Mouse (Mus musculus) liver, embryonic 14.5 days (tissue): ENCODE measurements around the gene Usp36. TPM values are rescaled to one million over a fixed set of nuclear protein-coding genes. Genes with fewer than 3 reads are reported as not detected.

Experiments
- ATAC-seq: fragments of 200-750 bp; cut with Nextera tagmentation; 2 replicates; pipeline ENCODE4 v1.8.0; 2017; ENCODE audit warnings: moderate number of reproducible peaks, mild to moderate bottlenecking, moderate library complexity; ENCODE audit not compliant: insufficient read depth
- DNase-seq, 3 experiments: peaks; one replicate each; pipeline ENCODE4 v3.0.0-alpha.2; 2012 to 2013; ENCODE audit warnings: low read depth in 3 of 3, low spot score in 3 of 3
- H3K27ac ChIP-seq: fragments of 300-500 bp; sonication (generic); 2 replicates; pipeline ENCODE4 v1.5.1; 2014; ENCODE audit warnings: moderate library complexity, mild to moderate bottlenecking, control low read depth, inconsistent platforms
- H3K27me3 ChIP-seq: fragments of 300-500 bp; sonication (generic); 2 replicates; pipeline ENCODE4 v1.6.1; 2014; ENCODE audit warnings: mild to moderate bottlenecking, low read length, moderate library complexity; ENCODE audit not compliant: control insufficient read depth, insufficient read depth
- H3K36me3 ChIP-seq: fragments of 300-500 bp; sonication (generic); replicated peaks from 2 replicates; pipeline ENCODE4 v1.6.1; 2014; ENCODE audit warnings: low read depth; ENCODE audit not compliant: control insufficient read depth, insufficient read depth
- H3K4me1 ChIP-seq, 2 experiments: fragments of 200-500 bp in 1 of 2; fragments of 300-500 bp in 1 of 2; sonication (generic) in 1 of 2; replicated peaks; 2 replicates each; pipeline ENCODE4 v1.6.1; 2012 to 2014; ENCODE audit warnings: antibody characterized with exemption in 1 of 2, inconsistent platforms in 1 of 2, low read length in 1 of 2; ENCODE audit not compliant: control insufficient read depth in 2 of 2, insufficient read depth in 2 of 2
- H3K4me2 ChIP-seq: fragments of 300-500 bp; sonication (generic); 2 replicates; pipeline ENCODE4 v1.6.1; 2014; ENCODE audit warnings: low read depth, mild to moderate bottlenecking, control low read depth, moderate library complexity
- H3K4me3 ChIP-seq, 2 experiments: fragments of 200-500 bp in 1 of 2; fragments of 300-500 bp in 1 of 2; sonication (generic) in 1 of 2; 2 replicates each; pipeline ENCODE4 v1.5.1; 2012 to 2014; ENCODE audit warnings: low read depth in 2 of 2, low read length in 2 of 2, mild to moderate bottlenecking in 2 of 2, control low read depth in 1 of 2, inconsistent platforms in 1 of 2, moderate library complexity in 1 of 2; ENCODE audit not compliant: insufficient read depth in 1 of 2
- H3K9ac ChIP-seq: fragments of 300-500 bp; sonication (generic); replicated peaks from 2 replicates; pipeline ENCODE4 v1.6.1; 2014; ENCODE audit warnings: mild to moderate bottlenecking, control low read depth, moderate library complexity
- H3K9me3 ChIP-seq: fragments of 300-500 bp; sonication (generic); 2 replicates; pipeline ENCODE4 v1.6.1; 2016; ENCODE audit warnings: low read length, mixed read lengths; ENCODE audit not compliant: control insufficient read depth
- CTCF ChIP-seq: IDR thresholded peaks from 2 replicates; pipeline ENCODE4 v1.5.1; 2016; ENCODE audit warnings: antibody characterized with exemption, low read depth, control low read depth
- EP300 ChIP-seq: IDR thresholded peaks from 2 replicates; pipeline ENCODE4 v1.6.1; 2016; ENCODE audit warnings: antibody characterized with exemption, low read depth
- WGBS: fragments of 180-500 bp; shearing (Covaris S2); extraction: QIAGEN DNeasy Blood & Tissue Kit; methylation state at CpG from one replicate; pipeline ENCODE4 v1.1.7; 2014; ENCODE audit not compliant: insufficient replicate concordance; 5-methylcytosine and 5-hydroxymethylcytosine counted together
- polyA plus RNA-seq, 2 experiments: library from polyadenylated mRNA; depleted of rRNA in 1 of 2; stranded (reverse) in 1 of 2; unstranded in 1 of 2; fragments of >200 nt; fragmentation: Nextera tagmentation in 1 of 2; extraction: Ambion mirVana in 1 of 2; gene quantifications; 2 replicates each; pipeline versions ENCODE4 v1.2.1 to v1.2.3; 2012 to 2014

The Usp36 gene
- polyA plus RNA-seq, 2 experiments: 4.1 to 5.3 TPM

DNA sequence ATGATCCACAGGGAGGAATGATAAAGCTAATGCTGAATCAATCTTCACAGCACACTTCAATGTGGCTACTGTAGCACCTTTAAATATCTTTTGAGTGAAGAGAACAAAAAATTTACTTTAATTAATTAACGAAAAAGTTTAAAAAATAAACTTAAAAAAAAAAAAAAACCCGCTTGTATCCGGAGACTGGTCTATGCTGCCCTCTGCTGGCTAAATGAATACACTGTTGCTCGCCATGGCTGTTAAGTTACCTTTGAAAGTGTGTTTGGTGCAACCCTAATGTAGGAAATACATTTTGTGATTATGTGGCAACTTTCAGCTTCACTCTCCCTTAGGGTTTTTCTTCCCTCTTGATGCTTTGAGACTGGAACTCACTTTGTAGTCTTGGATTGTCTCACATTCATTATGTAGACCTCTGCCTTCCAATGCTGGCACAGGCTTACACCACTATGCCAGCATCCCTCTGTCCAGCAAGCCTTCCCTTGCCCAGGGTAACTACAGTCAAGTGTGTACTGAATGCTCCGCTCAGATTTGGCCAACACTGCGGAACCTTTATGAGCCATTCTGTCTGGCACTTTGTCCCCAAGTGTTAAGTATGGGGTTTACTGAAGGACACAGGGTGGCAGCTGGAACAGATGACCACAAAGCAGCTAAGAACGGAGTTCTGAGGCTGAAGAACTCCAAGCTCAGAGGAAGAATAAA lies 69.3 kb downstream of the Usp36 start:
- Histone ChIP-seq H3K9me3 (no peaks in the 10 kb centered on the region), H3K36me3 (no peaks in the 10 kb centered on the region), H3K4me3 (no peak overlapping the region), H3K4me2 (no peak overlapping the region), H3K4me1 (peaks cover 0 to 4% of the 10 kb centered on the region in 2 experiments; a peak in 1 of 4 replicates), H3K27ac (no peak overlapping the region), H3K9ac (no peak overlapping the region), H3K27me3 (no peaks in the 10 kb centered on the region)
- WGBS: 17% methylated on average over 7 of the region's 7 CpGs
- DNase-seq (no peak), ATAC-seq (no peak)
- TF ChIP-seq CTCF (peak; percentile 72), EP300 (no peak)

DNA sequence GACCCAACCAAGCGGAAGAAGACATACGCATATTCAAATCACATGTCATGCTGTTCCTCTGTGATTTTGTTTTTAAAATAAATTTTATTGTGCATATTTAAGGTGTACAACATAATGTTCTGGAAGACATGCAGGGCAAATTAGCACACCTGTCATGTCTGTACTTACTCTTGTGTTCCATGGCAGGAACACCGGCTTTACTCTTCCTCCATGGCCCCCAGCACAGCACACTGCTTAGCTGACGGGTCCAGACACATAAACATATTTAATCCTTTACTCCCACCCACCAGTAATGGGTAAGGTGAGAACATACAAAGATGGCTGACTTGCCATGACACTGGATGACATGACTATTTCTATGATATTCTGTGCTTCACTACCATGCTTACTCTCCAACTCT lies 71.0 kb downstream of the Usp36 start:
- H3K27ac ChIP-seq: no peak overlapping the region
- 79% methylated on average over 4 of the region's 4 CpGs for WGBS
- no peaks in the 10 kb centered on the region for H3K27me3 ChIP-seq
- no peak for DNase-seq
- no peaks in the 10 kb centered on the region for H3K36me3 ChIP-seq
- H3K4me3 ChIP-seq: no peak overlapping the region
- no peak for TF ChIP-seq CTCF
- TF ChIP-seq EP300: no peak
- H3K4me1 ChIP-seq: peaks cover 0 to 4% of the 10 kb centered on the region in 2 experiments; a peak in 1 of 4 replicates
- no peak overlapping the region for H3K9ac ChIP-seq
- no peak for ATAC-seq
- H3K9me3 ChIP-seq: no peaks in the 10 kb centered on the region
- no peak overlapping the region for H3K4me2 ChIP-seq

DNA sequence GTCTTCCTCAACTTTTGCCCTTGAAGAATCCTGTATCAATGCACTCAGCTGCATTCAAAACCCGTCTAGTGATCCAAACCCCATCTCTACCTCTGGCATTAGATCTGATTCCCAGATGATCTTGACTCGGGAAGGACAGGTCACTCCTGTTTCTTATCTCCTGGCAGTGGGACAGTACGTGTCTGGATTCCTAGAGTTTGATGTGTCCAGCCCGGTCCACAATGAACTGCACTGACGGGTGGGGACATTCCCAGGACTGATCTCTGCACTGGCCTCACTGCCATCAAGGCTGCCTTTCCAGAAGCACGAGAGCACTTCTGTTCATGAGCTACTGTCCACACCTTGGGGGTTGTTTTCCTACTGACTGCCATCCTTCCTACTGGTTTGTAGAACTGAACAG lies 73.6 kb downstream of the Usp36 start:
- H3K27ac ChIP-seq: no peak overlapping the region
- 65% methylated on average over 6 of the region's 6 CpGs for WGBS
- H3K4me2 ChIP-seq: no peak overlapping the region
- no peak for TF ChIP-seq CTCF
- no peak for TF ChIP-seq EP300
- no peak overlapping the region for H3K4me3 ChIP-seq
- DNase-seq (no peak), ATAC-seq (no peak)
- H3K4me1 ChIP-seq: peaks cover 0 to 9% of the 10 kb centered on the region in 2 experiments; a peak in 2 of 4 replicates
- no peaks in the 10 kb centered on the region for H3K27me3 ChIP-seq
- H3K9ac ChIP-seq: no peak overlapping the region
- no peaks in the 10 kb centered on the region for H3K36me3 ChIP-seq
- no peaks in the 10 kb centered on the region for H3K9me3 ChIP-seq

DNA sequence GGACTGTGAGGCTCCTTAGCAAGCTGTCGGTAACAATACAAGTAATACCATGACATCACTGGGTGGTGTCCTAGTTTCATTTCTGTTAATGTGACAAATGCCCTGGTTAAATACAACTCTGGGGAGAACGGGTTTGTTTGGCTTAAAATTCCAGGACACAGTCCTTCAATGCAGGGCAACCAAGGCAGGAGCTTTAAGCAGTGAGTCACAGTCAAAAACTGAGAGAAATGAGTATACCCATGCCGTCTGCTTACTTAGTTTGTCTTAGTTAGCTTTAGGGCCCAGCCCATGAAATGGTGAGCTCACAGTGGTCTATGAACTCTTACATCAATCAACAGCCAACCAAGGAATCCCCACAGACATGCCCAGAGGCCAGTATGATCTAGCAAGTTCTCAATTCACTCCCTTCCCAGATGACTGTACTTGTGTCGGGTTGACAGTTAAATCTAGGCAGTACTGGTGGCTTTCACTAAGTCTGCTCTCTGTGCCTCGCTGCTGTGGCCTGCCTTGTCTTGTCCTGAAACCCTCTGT lies 74.1 kb downstream of the Usp36 start:
- no peak overlapping the region for H3K9ac ChIP-seq
- no peak overlapping the region for H3K27ac ChIP-seq
- no peak overlapping the region for H3K4me3 ChIP-seq
- H3K36me3 ChIP-seq: no peaks in the 10 kb centered on the region
- TF ChIP-seq EP300 (no peak), CTCF (no peak)
- H3K9me3 ChIP-seq: no peaks in the 10 kb centered on the region
- H3K4me2 ChIP-seq: no peak overlapping the region
- ATAC-seq (no peak), DNase-seq (no peak)
- no peaks in the 10 kb centered on the region for H3K27me3 ChIP-seq
- 53% methylated on average over 5 of the region's 5 CpGs for WGBS
- H3K4me1 ChIP-seq: peaks cover 0 to 13% of the 10 kb centered on the region in 2 experiments; a peak in 2 of 4 replicates

DNA sequence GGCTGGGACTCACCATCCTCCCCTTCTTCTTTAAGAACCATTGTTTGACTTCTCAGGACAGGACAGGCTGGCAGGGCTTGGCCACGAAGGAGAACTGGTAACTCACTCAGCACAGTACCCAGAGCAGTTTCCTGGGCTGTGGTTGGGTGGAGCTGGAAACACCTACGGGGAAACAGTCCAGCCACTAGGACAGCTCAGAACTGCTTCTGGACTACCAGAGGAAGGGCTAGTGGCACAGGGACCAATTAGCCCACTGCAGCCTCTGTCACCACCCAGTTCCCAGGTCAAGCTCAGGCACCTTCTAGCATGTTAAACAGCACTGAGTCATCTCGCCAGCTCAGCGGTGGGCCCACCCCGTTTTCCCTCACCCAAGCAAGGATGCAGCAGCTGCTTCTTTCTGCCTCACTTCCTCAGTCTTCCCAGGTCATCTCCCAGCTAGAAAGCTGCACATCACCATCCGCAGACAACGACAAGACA lies 77.4 kb downstream of the Usp36 start:
- no peak overlapping the region for H3K27ac ChIP-seq

More for the DNA sequence above, 77.4 kb downstream of the Usp36 start:
- TF ChIP-seq CTCF (no peak), EP300 (no peak)
- Histone ChIP-seq H3K36me3 (no peaks in the 10 kb centered on the region), H3K4me1 (peaks cover 0 to 24% of the 10 kb centered on the region in 2 experiments; a peak in 2 of 4 replicates), H3K4me3 (no peak overlapping the region), H3K9ac (no peak overlapping the region), H3K27me3 (no peaks in the 10 kb centered on the region), H3K9me3 (no peaks in the 10 kb centered on the region), H3K4me2 (no peak overlapping the region)
- ATAC-seq (peak; percentile 18; the same call in 1 of the 2 replicates), DNase-seq (no peak)
- 45% methylated on average over 7 of the region's 7 CpGs for WGBS
